Mouse (Mus musculus): ENCODE measurements around the gene Zc3h4. TPM values are rescaled to one million over a fixed set of nuclear protein-coding genes. Genes with fewer than 3 reads are reported as not detected.
A peak's percentile ranks its signal among the peaks of the same experiment; 100 is the strongest.

Zc3h4 gene
- polyA plus RNA-seq, 1 experiment from 2014 or later = 14.2 TPM

- ATAC-seq = no peak
- no peak overlapping the region for H3K4me3 ChIP-seq (ENCODE audit: low read depth, low read length)
- peak overlapping the region; percentile 37 for H3K4me2 ChIP-seq (ENCODE audit: low read length)
- H3K4me1 ChIP-seq (ENCODE audit: control insufficient read depth, insufficient read depth, low read length) = peaks cover 28% of the 10 kb centered on the region
- no peaks in the 10 kb centered on the region for H3K36me3 ChIP-seq (ENCODE audit: control insufficient read depth, insufficient read depth, low read length)
- peak overlapping the region; percentile 67 for H3K27ac ChIP-seq (ENCODE audit: low read length)
- no peaks in the 10 kb centered on the region for H3K27me3 ChIP-seq (ENCODE audit: control insufficient read depth, insufficient read depth, low read depth, low read length)
- no peaks in the 10 kb centered on the region for H3K9me3 ChIP-seq (replicated peaks; ENCODE audit: control insufficient read depth, low read length, poor library complexity, severe bottlenecking)
- WGBS = 69% methylated on average over 2 of the region's 2 CpGs
- H3K9ac ChIP-seq (ENCODE audit: low read depth, low read length) = peak overlapping the region; percentile 58
Measured at GRCm38 (mm10) chr7:16405073-16405455, 4.4 kb downstream of the Zc3h4 start.

- no peak overlapping the region for H3K4me3 ChIP-seq (ENCODE audit: low read depth, low read length)
Measured at GRCm38 (mm10) chr7:16405516-16406351, 5.0 kb downstream of the Zc3h4 start.

GRCm38 (mm10) chr7:16406978-16407377 lies 6.3 kb downstream of the Zc3h4 start:
- Histone ChIP-seq H3K27ac (ENCODE audit: low read length) (no peak overlapping the region), H3K9me3 (replicated peaks; ENCODE audit: control insufficient read depth, low read length, poor library complexity, severe bottlenecking) (no peaks in the 10 kb centered on the region), H3K36me3 (ENCODE audit: control insufficient read depth, insufficient read depth, low read length) (no peaks in the 10 kb centered on the region), H3K27me3 (ENCODE audit: control insufficient read depth, insufficient read depth, low read depth, low read length) (no peaks in the 10 kb centered on the region), H3K4me2 (ENCODE audit: low read length) (no peak overlapping the region), H3K4me3 (ENCODE audit: low read depth, low read length) (no peak overlapping the region), H3K9ac (ENCODE audit: low read depth, low read length) (no peak overlapping the region), H3K4me1 (ENCODE audit: control insufficient read depth, insufficient read depth, low read length) (peaks cover 28% of the 10 kb centered on the region)
- ATAC-seq = no peak
- WGBS = 93% methylated on average over 3 of the region's 3 CpGs

More at GRCm38 (mm10) chr7:16405516-16406351, 5.0 kb downstream of the Zc3h4 start:
- peak overlapping the region; percentile 48 for H3K9ac ChIP-seq (ENCODE audit: low read depth, low read length)
- H3K9me3 ChIP-seq (replicated peaks; ENCODE audit: control insufficient read depth, low read length, poor library complexity, severe bottlenecking) = no peaks in the 10 kb centered on the region
- ATAC-seq = no peak
- H3K36me3 ChIP-seq (ENCODE audit: control insufficient read depth, insufficient read depth, low read length) = no peaks in the 10 kb centered on the region
- H3K4me1 ChIP-seq (ENCODE audit: control insufficient read depth, insufficient read depth, low read length) = peaks cover 28% of the 10 kb centered on the region
- no peaks in the 10 kb centered on the region for H3K27me3 ChIP-seq (ENCODE audit: control insufficient read depth, insufficient read depth, low read depth, low read length)
- 69% methylated on average over 11 of the region's 11 CpGs for WGBS
- peak overlapping the region; percentile 67 for H3K27ac ChIP-seq (ENCODE audit: low read length)
- peak overlapping the region; percentile 39 for H3K4me2 ChIP-seq (ENCODE audit: low read length)

GRCm38 (mm10) chr7:16411100-16411499 lies 10.4 kb downstream of the Zc3h4 start:
- no peak for ATAC-seq
- Histone ChIP-seq H3K36me3 (ENCODE audit: control insufficient read depth, insufficient read depth, low read length) (no peaks in the 10 kb centered on the region), H3K4me1 (ENCODE audit: control insufficient read depth, insufficient read depth, low read length) (peaks cover 11% of the 10 kb centered on the region), H3K9ac (ENCODE audit: low read depth, low read length) (no peak overlapping the region), H3K4me3 (ENCODE audit: low read depth, low read length) (no peak overlapping the region), H3K27ac (ENCODE audit: low read length) (no peak overlapping the region), H3K4me2 (ENCODE audit: low read length) (no peak overlapping the region), H3K9me3 (replicated peaks; ENCODE audit: control insufficient read depth, low read length, poor library complexity, severe bottlenecking) (no peaks in the 10 kb centered on the region), H3K27me3 (ENCODE audit: control insufficient read depth, insufficient read depth, low read depth, low read length) (no peaks in the 10 kb centered on the region)
- WGBS = 94% methylated on average over 5 of the region's 5 CpGs

- no peak for ATAC-seq
- 86% methylated on average over 8 of the region's 8 CpGs for WGBS
Measured at GRCm38 (mm10) chr7:16412220-16412896, 11.6 kb downstream of the Zc3h4 start.

GRCm38 (mm10) chr7:16412930-16413329 lies 12.2 kb downstream of the Zc3h4 start:
- Histone ChIP-seq H3K27me3 (ENCODE audit: control insufficient read depth, insufficient read depth, low read depth, low read length) (no peaks in the 10 kb centered on the region), H3K9ac (ENCODE audit: low read depth, low read length) (no peak overlapping the region), H3K9me3 (replicated peaks; ENCODE audit: control insufficient read depth, low read length, poor library complexity, severe bottlenecking) (no peaks in the 10 kb centered on the region), H3K27ac (ENCODE audit: low read length) (peak overlapping the region; percentile 4; the same call in 1 of the 2 replicates), H3K4me3 (ENCODE audit: low read depth, low read length) (no peak overlapping the region), H3K4me1 (ENCODE audit: control insufficient read depth, insufficient read depth, low read length) (peaks cover 7% of the 10 kb centered on the region), H3K36me3 (ENCODE audit: control insufficient read depth, insufficient read depth, low read length) (peaks cover 5% of the 10 kb centered on the region; the same call in 1 of the 2 replicates), H3K4me2 (ENCODE audit: low read length) (no peak overlapping the region)
- 25% methylated on average over 2 of the region's 2 CpGs for WGBS
- ATAC-seq = no peak

More at GRCm38 (mm10) chr7:16412220-16412896, 11.6 kb downstream of the Zc3h4 start:
- Histone ChIP-seq H3K4me1 (ENCODE audit: control insufficient read depth, insufficient read depth, low read length) (peaks cover 7% of the 10 kb centered on the region), H3K4me2 (ENCODE audit: low read length) (no peak overlapping the region), H3K4me3 (ENCODE audit: low read depth, low read length) (no peak overlapping the region), H3K9ac (ENCODE audit: low read depth, low read length) (no peak overlapping the region), H3K36me3 (ENCODE audit: control insufficient read depth, insufficient read depth, low read length) (peaks cover 4% of the 10 kb centered on the region; the same call in 1 of the 2 replicates), H3K27me3 (ENCODE audit: control insufficient read depth, insufficient read depth, low read depth, low read length) (no peaks in the 10 kb centered on the region), H3K27ac (ENCODE audit: low read length) (no peak overlapping the region), H3K9me3 (replicated peaks; ENCODE audit: control insufficient read depth, low read length, poor library complexity, severe bottlenecking) (no peaks in the 10 kb centered on the region)

- no peak overlapping the region for H3K4me2 ChIP-seq (ENCODE audit: low read length)
- ATAC-seq = no peak
- H3K9ac ChIP-seq (ENCODE audit: low read depth, low read length) = no peak overlapping the region
- H3K9me3 ChIP-seq (replicated peaks; ENCODE audit: control insufficient read depth, low read length, poor library complexity, severe bottlenecking) = no peaks in the 10 kb centered on the region
- H3K27me3 ChIP-seq (ENCODE audit: control insufficient read depth, insufficient read depth, low read depth, low read length) = no peaks in the 10 kb centered on the region
- peaks cover 13% of the 10 kb centered on the region; the same call in 1 of the 2 replicates for H3K36me3 ChIP-seq (ENCODE audit: control insufficient read depth, insufficient read depth, low read length)
- H3K4me3 ChIP-seq (ENCODE audit: low read depth, low read length) = no peak overlapping the region
- WGBS = 95% methylated on average over 3 of the region's 3 CpGs
- H3K4me1 ChIP-seq (ENCODE audit: control insufficient read depth, insufficient read depth, low read length) = peaks cover 7% of the 10 kb centered on the region
- no peak overlapping the region for H3K27ac ChIP-seq (ENCODE audit: low read length)
Measured at GRCm38 (mm10) chr7:16415426-16415825, 14.7 kb downstream of the Zc3h4 start.

GRCm38 (mm10) chr7:16417141-16417771 lies 16.5 kb downstream of the Zc3h4 start:
- no peak overlapping the region for H3K9ac ChIP-seq (ENCODE audit: low read depth, low read length)
- no peak overlapping the region for H3K4me3 ChIP-seq (ENCODE audit: low read depth, low read length)
- H3K27me3 ChIP-seq (ENCODE audit: control insufficient read depth, insufficient read depth, low read depth, low read length) = no peaks in the 10 kb centered on the region
- H3K36me3 ChIP-seq (ENCODE audit: control insufficient read depth, insufficient read depth, low read length) = peaks cover 28% of the 10 kb centered on the region
- 94% methylated on average over 10 of the region's 10 CpGs for WGBS
- H3K4me2 ChIP-seq (ENCODE audit: low read length) = no peak overlapping the region
- no peak overlapping the region for H3K27ac ChIP-seq (ENCODE audit: low read length)
- H3K4me1 ChIP-seq (ENCODE audit: control insufficient read depth, insufficient read depth, low read length) = peaks cover 7% of the 10 kb centered on the region
- no peak for ATAC-seq
- no peaks in the 10 kb centered on the region for H3K9me3 ChIP-seq (replicated peaks; ENCODE audit: control insufficient read depth, low read length, poor library complexity, severe bottlenecking)
